Mouse (Mus musculus) c-Kit-positive CD71-negative TER-119-negative erythroid progenitor cells, embryonic 14.5 days (primary cell): ENCODE results near the gene Tufm.

Experiments
- DNase-seq: peaks from one replicate; pipeline ENCODE4 v3.0.0-alpha.2; 2013; ENCODE audit warnings: low read depth

Gene Tufm

GRCm38 (mm10) chr7:126487052-126487483, at the start of gene Tufm:
Gene Tufm (plus strand): TSS chr7:126487361.
- DNase-seq, result peak; percentile 91

- DNase-seq, result no peak
Measured at GRCm38 (mm10) chr7:126440134-126440533, 47.0 kb upstream of the Tufm start.

- DNase-seq, result no peak
Measured at GRCm38 (mm10) chr7:126443997-126444396, 43.2 kb upstream of the Tufm start.

GRCm38 (mm10) chr7:126444536-126444935, 42.6 kb upstream of the Tufm start:
- no peak for DNase-seq

GRCm38 (mm10) chr7:126445104-126445815, 41.9 kb upstream of the Tufm start:
- no peak for DNase-seq

- no peak for DNase-seq
Measured at GRCm38 (mm10) chr7:126446217-126446616, 40.9 kb upstream of the Tufm start.

GRCm38 (mm10) chr7:126448481-126448880, 38.7 kb upstream of the Tufm start:
- DNase-seq, result no peak

GRCm38 (mm10) chr7:126449991-126450390, 37.2 kb upstream of the Tufm start:
- no peak for DNase-seq

- no peak for DNase-seq
Measured at GRCm38 (mm10) chr7:126450641-126451040, 36.5 kb upstream of the Tufm start.

GRCm38 (mm10) chr7:126452244-126452643, 34.9 kb upstream of the Tufm start:
- DNase-seq, result no peak

GRCm38 (mm10) chr7:126453861-126454260, 33.3 kb upstream of the Tufm start:
- DNase-seq, result no peak

GRCm38 (mm10) chr7:126455242-126455641, 31.9 kb upstream of the Tufm start:
- no peak for DNase-seq

- no peak for DNase-seq
Measured at GRCm38 (mm10) chr7:126456382-126457266, 30.5 kb upstream of the Tufm start.

- no peak for DNase-seq
Measured at GRCm38 (mm10) chr7:126458225-126458624, 28.9 kb upstream of the Tufm start.

GRCm38 (mm10) chr7:126458844-126459618, 28.1 kb upstream of the Tufm start:
- DNase-seq, result no peak

GRCm38 (mm10) chr7:126460623-126461399, 26.4 kb upstream of the Tufm start:
- no peak for DNase-seq

- no peak for DNase-seq
Measured at GRCm38 (mm10) chr7:126461626-126462025, 25.5 kb upstream of the Tufm start.

GRCm38 (mm10) chr7:126463004-126463403, 24.2 kb upstream of the Tufm start, which contains the start of gene Atp2a1:
Gene Atp2a1 (minus strand): TSS chr7:126463108.
- no peak for DNase-seq

GRCm38 (mm10) chr7:126463547-126463946, 23.6 kb upstream of the Tufm start:
- no peak for DNase-seq

GRCm38 (mm10) chr7:126464121-126464520, 23.0 kb upstream of the Tufm start:
- DNase-seq, result no peak

- DNase-seq, result no peak
Measured at GRCm38 (mm10) chr7:126464836-126465235, 22.3 kb upstream of the Tufm start.
